Mouse (Mus musculus): ENCODE data around the gene Adgrv1.

DNA sequence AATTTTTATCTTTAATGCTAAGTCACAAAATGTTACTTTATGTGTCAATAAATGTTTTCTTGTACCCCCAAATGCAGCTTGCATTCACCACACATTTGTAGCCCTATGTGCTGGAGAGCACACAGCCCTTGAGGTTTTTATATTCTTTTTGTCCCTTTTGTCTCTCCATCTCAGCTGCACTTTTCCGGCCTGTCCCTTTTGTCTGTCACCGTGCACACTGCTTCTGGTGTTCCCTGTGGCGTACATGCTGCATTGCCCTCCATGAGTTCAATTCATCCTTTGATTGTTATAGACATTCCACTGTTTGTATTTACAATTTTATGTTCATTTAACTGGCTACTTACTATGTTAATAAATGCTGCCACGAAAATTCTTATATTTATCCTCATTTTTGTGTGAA, 183.3 kb downstream of the Adgrv1 start:
- TF ChIP-seq EP300 (IDR thresholded peaks at IDR 0.05; ENCODE audit: insufficient read depth, low read depth, low read length) (no peak), CTCF (IDR thresholded peaks at IDR 0.05; ENCODE audit: low read depth, low read length) (no peak), POLR2A (IDR thresholded peaks at IDR 0.05; ENCODE audit: insufficient read depth, low read length) (no peak)

Data from ES-Bruce4 (cell line).